Mouse (Mus musculus) erythroblast, embryonic 14.5 days (primary cell): Measurements from ENCODE around the gene Pde3b.

Experiments used
- GATA1 ChIP-seq: IDR thresholded peaks from 2 replicates; pipeline ENCODE4 v1.6.1; 2012; ENCODE audit warnings: low read length, inconsistent platforms, mixed read lengths
- TAL1 ChIP-seq: IDR thresholded peaks from 3 replicates; pipeline ENCODE4 v1.6.1; 2012; ENCODE audit warnings: low read length, inconsistent platforms, mixed read lengths

GRCm38 (mm10) chr7:114431966-114432365 is 16.9 kb downstream of the Pde3b start:
- no peak for TF ChIP-seq GATA1
- no peak for TF ChIP-seq TAL1
